Mouse (Mus musculus): ENCODE data around the gene Hist1h2bl.
"Not testable (repeated sequence)": the region's sequence is repeated elsewhere in the genome, so short reads cannot be mapped to it uniquely, and the experiment has no call there.

Hist1h2bl gene

GRCm38 (mm10) chr13:21715864-21716539 is at the start of gene Hist1h2bl, which contains the start of gene Hist1h2ai:
Gene Hist1h2bl (minus strand): TSS chr13:21716143.
Gene Hist1h2ai (plus strand): TSS chr13:21716422.
- not testable (repeated sequence) for H3K27me3 ChIP-seq (ENCODE audit: insufficient read depth, low read length); H3K9me3 ChIP-seq (ENCODE audit: low read length); H3K36me3 ChIP-seq (ENCODE audit: insufficient read depth, low read length)
- Histone ChIP-seq H3K4me3 (replicated peaks; ENCODE audit: low read length) (peak within 1 kb of the TSS; percentile 76), H3K4me1 (replicated peaks; ENCODE audit: low read depth, low read length) (peaks cover 36% of the 10 kb centered on the region)

GRCm38 (mm10) chr13:21755707-21756106 is 39.8 kb upstream of the Hist1h2bl start:
- H3K9me3 ChIP-seq (ENCODE audit: low read length) = no peaks in the 10 kb centered on the region
- no peaks in the 10 kb centered on the region for H3K36me3 ChIP-seq (ENCODE audit: insufficient read depth, low read length)
- H3K4me1 ChIP-seq (replicated peaks; ENCODE audit: low read depth, low read length) = peaks cover 37% of the 10 kb centered on the region
- TF ChIP-seq CTCF (conservative IDR thresholded peaks at IDR 0.05; ENCODE audit: low read length) (no peak), NANOG (IDR thresholded peaks at IDR 0.05; ENCODE audit: borderline replicate concordance, low read length) (no peak), POU5F1 (IDR thresholded peaks at IDR 0.05; ENCODE audit: borderline replicate concordance, low read length) (no peak)
- H3K27me3 ChIP-seq (ENCODE audit: insufficient read depth, low read length) = no peaks in the 10 kb centered on the region
- H3K4me3 ChIP-seq (replicated peaks; ENCODE audit: low read length) = no peak overlapping the region

- not testable (repeated sequence) for H3K27me3 ChIP-seq (ENCODE audit: insufficient read depth, low read length); H3K36me3 ChIP-seq (ENCODE audit: insufficient read depth, low read length); H3K9me3 ChIP-seq (ENCODE audit: low read length)
- H3K4me1 ChIP-seq (replicated peaks; ENCODE audit: low read depth, low read length) = peaks cover 25% of the 10 kb centered on the region
- H3K4me3 ChIP-seq (replicated peaks; ENCODE audit: low read length) = peak overlapping the region; percentile 63
Observed at GRCm38 (mm10) chr13:21754294-21755001, 38.5 kb upstream of the Hist1h2bl start.

- H3K27me3 ChIP-seq (ENCODE audit: insufficient read depth, low read length); H3K36me3 ChIP-seq (ENCODE audit: insufficient read depth, low read length); H3K9me3 ChIP-seq (ENCODE audit: low read length): not testable (repeated sequence)
- Histone ChIP-seq H3K4me3 (replicated peaks; ENCODE audit: low read length) (peak within 1 kb of the TSS; percentile 69), H3K4me1 (replicated peaks; ENCODE audit: low read depth, low read length) (peaks cover 29% of the 10 kb centered on the region)
Observed at GRCm38 (mm10) chr13:21753524-21754285, 37.8 kb upstream of the Hist1h2bl start, which contains the start of the genes Hist1h2ak and Hist1h2bn. Gene Hist1h2ak (minus strand): TSS chr13:21753827. Gene Hist1h2bn (plus strand): TSS chr13:21754123.

- peak overlapping the region; percentile 69 for H3K4me3 ChIP-seq (replicated peaks; ENCODE audit: low read length)
- no peaks in the 10 kb centered on the region for H3K9me3 ChIP-seq (ENCODE audit: low read length)
- no peaks in the 10 kb centered on the region for H3K27me3 ChIP-seq (ENCODE audit: insufficient read depth, low read length)
- no peaks in the 10 kb centered on the region; the same call in 1 of the 2 replicates for H3K36me3 ChIP-seq (ENCODE audit: insufficient read depth, low read length)
- peaks cover 34% of the 10 kb centered on the region for H3K4me1 ChIP-seq (replicated peaks; ENCODE audit: low read depth, low read length)
- TF ChIP-seq CTCF (conservative IDR thresholded peaks at IDR 0.05; ENCODE audit: low read length) (no peak), NANOG (IDR thresholded peaks at IDR 0.05; ENCODE audit: borderline replicate concordance, low read length) (no peak), POU5F1 (IDR thresholded peaks at IDR 0.05; ENCODE audit: borderline replicate concordance, low read length) (no peak)
Observed at GRCm38 (mm10) chr13:21753051-21753523, 37.1 kb upstream of the Hist1h2bl start.

- no peaks in the 10 kb centered on the region for H3K9me3 ChIP-seq (ENCODE audit: low read length)
- H3K27me3 ChIP-seq (ENCODE audit: insufficient read depth, low read length) = no peaks in the 10 kb centered on the region
- TF ChIP-seq NANOG (IDR thresholded peaks at IDR 0.05; ENCODE audit: borderline replicate concordance, low read length) (no peak), POU5F1 (IDR thresholded peaks at IDR 0.05; ENCODE audit: borderline replicate concordance, low read length) (no peak), CTCF (conservative IDR thresholded peaks at IDR 0.05; ENCODE audit: low read length) (no peak)
- peaks cover 3% of the 10 kb centered on the region for H3K36me3 ChIP-seq (ENCODE audit: insufficient read depth, low read length)
- H3K4me1 ChIP-seq (replicated peaks; ENCODE audit: low read depth, low read length) = peaks cover 37% of the 10 kb centered on the region
- peak overlapping the region; percentile 69 for H3K4me3 ChIP-seq (replicated peaks; ENCODE audit: low read length)
Observed at GRCm38 (mm10) chr13:21752356-21752755, 36.4 kb upstream of the Hist1h2bl start.

- peaks cover 39% of the 10 kb centered on the region for H3K4me1 ChIP-seq (replicated peaks; ENCODE audit: low read depth, low read length)
- TF ChIP-seq POU5F1 (IDR thresholded peaks at IDR 0.05; ENCODE audit: borderline replicate concordance, low read length) (no peak), CTCF (conservative IDR thresholded peaks at IDR 0.05; ENCODE audit: low read length) (no peak), NANOG (IDR thresholded peaks at IDR 0.05; ENCODE audit: borderline replicate concordance, low read length) (no peak)
- H3K9me3 ChIP-seq (ENCODE audit: low read length) = no peaks in the 10 kb centered on the region
- H3K27me3 ChIP-seq (ENCODE audit: insufficient read depth, low read length) = no peaks in the 10 kb centered on the region
- no peak overlapping the region for H3K4me3 ChIP-seq (replicated peaks; ENCODE audit: low read length)
- H3K36me3 ChIP-seq (ENCODE audit: insufficient read depth, low read length) = peaks cover 6% of the 10 kb centered on the region
Observed at GRCm38 (mm10) chr13:21751827-21752226, 35.9 kb upstream of the Hist1h2bl start.

- peaks cover 6% of the 10 kb centered on the region for H3K36me3 ChIP-seq (ENCODE audit: insufficient read depth, low read length)
- no peaks in the 10 kb centered on the region for H3K27me3 ChIP-seq (ENCODE audit: insufficient read depth, low read length)
- H3K4me1 ChIP-seq (replicated peaks; ENCODE audit: low read depth, low read length) = peaks cover 39% of the 10 kb centered on the region
- H3K9me3 ChIP-seq (ENCODE audit: low read length) = no peaks in the 10 kb centered on the region
- TF ChIP-seq POU5F1 (IDR thresholded peaks at IDR 0.05; ENCODE audit: borderline replicate concordance, low read length) = no peak
- no peak for TF ChIP-seq NANOG (IDR thresholded peaks at IDR 0.05; ENCODE audit: borderline replicate concordance, low read length)
- TF ChIP-seq CTCF (conservative IDR thresholded peaks at IDR 0.05; ENCODE audit: low read length) = no peak
- no peak overlapping the region for H3K4me3 ChIP-seq (replicated peaks; ENCODE audit: low read length)
Observed at GRCm38 (mm10) chr13:21751417-21751816, 35.5 kb upstream of the Hist1h2bl start.

GRCm38 (mm10) chr13:21750159-21751017 is 34.4 kb upstream of the Hist1h2bl start, which contains the start of gene Hist1h4k:
Gene Hist1h4k (minus strand): TSS chr13:21750505.
- not testable (repeated sequence) for H3K27me3 ChIP-seq (ENCODE audit: insufficient read depth, low read length); H3K9me3 ChIP-seq (ENCODE audit: low read length); H3K36me3 ChIP-seq (ENCODE audit: insufficient read depth, low read length)
- Histone ChIP-seq H3K4me3 (replicated peaks; ENCODE audit: low read length) (peak within 1 kb of the TSS; percentile 77), H3K4me1 (replicated peaks; ENCODE audit: low read depth, low read length) (peaks cover 33% of the 10 kb centered on the region)
